Mouse (Mus musculus) ovary, adult 2 months (tissue): ENCODE data around the gene Actn1. TPM values are rescaled to one million over a fixed set of nuclear protein-coding genes. Genes with fewer than 3 reads are reported as not detected.

Source experiments
- polyA plus RNA-seq: library from polyadenylated mRNA; depleted of rRNA; stranded (reverse); fragments of >200 nt; gene quantifications from 2 replicates; pipeline ENCODE4 v1.2.3, GENCODE M21; 2012; rRNA removed

Gene Actn1
- 170 and 182 TPM in 2 replicates for polyA plus RNA-seq

GRCm38 (mm10) chr12:80260056-80260743, at the start of gene Actn1:
TSS of gene Actn1 (minus strand) at chr12:80260371.

Other genes starting within 250 kb of the Actn1 start
- 326 and 382 TPM in 2 replicates for gene Zfp36l1, start 147.4 kb downstream of the Actn1 start, polyA plus RNA-seq
- 29.1 and 32.0 TPM in 2 replicates for gene Dcaf5, start 176.2 kb upstream of the Actn1 start, polyA plus RNA-seq
- gene Exd2, start 202.7 kb upstream of the Actn1 start, polyA plus RNA-seq = 11.7 and 13.3 TPM in 2 replicates